Mouse (Mus musculus) layer of hippocampus, postnatal 10 days (tissue): Measurements from ENCODE around the gene Il1rl2. TPM values are rescaled to one million over a fixed set of nuclear protein-coding genes. Genes with fewer than 3 reads are reported as not detected.

ENCODE experiments used
- DNase-seq, 2 experiments: peaks; one replicate each; pipeline ENCODE4 v3.0.0; 2021; ENCODE audit warnings: low spot score in 2 of 2
- total RNA-seq, 2 experiments: library from RNA; stranded (reverse); gene quantifications; 2 replicates each; pipeline ENCODE4 v1.2.3; 2021

The Il1rl2 gene
- total RNA-seq, 2 experiments from 2014 or later: 1.4 to 1.9 TPM

GRCm38 (mm10) chr1:40378794-40379193 lies 54.4 kb downstream of the Il1rl2 start:
- peak; percentile 79 to 81 for DNase-seq

- DNase-seq: peak; percentile 74 to 80
Observed at GRCm38 (mm10) chr1:40380111-40380510, 55.7 kb downstream of the Il1rl2 start.

GRCm38 (mm10) chr1:40380990-40381389 lies 56.6 kb downstream of the Il1rl2 start:
- no peak for DNase-seq

GRCm38 (mm10) chr1:40382841-40383240 lies 58.4 kb downstream of the Il1rl2 start:
- DNase-seq: no peak

- DNase-seq: no peak
Observed at GRCm38 (mm10) chr1:40384931-40385545, 60.6 kb downstream of the Il1rl2 start.

GRCm38 (mm10) chr1:40391374-40391773 lies 67.0 kb downstream of the Il1rl2 start:
- no peak for DNase-seq

- no peak for DNase-seq
Observed at GRCm38 (mm10) chr1:40392535-40392934, 68.1 kb downstream of the Il1rl2 start.

- DNase-seq: no peak
Observed at GRCm38 (mm10) chr1:40393214-40393613, 68.8 kb downstream of the Il1rl2 start.

GRCm38 (mm10) chr1:40399639-40400038 lies 75.2 kb downstream of the Il1rl2 start:
- DNase-seq: no peak

- no peak for DNase-seq
Observed at GRCm38 (mm10) chr1:40404682-40405081, 80.3 kb downstream of the Il1rl2 start.

GRCm38 (mm10) chr1:40409882-40410281 lies 85.5 kb downstream of the Il1rl2 start:
- no peak for DNase-seq

- no peak for DNase-seq
Observed at GRCm38 (mm10) chr1:40413039-40413438, 88.6 kb downstream of the Il1rl2 start.

GRCm38 (mm10) chr1:40414276-40414675 lies 89.9 kb downstream of the Il1rl2 start:
- DNase-seq: no peak

GRCm38 (mm10) chr1:40414863-40415656 lies 90.7 kb downstream of the Il1rl2 start:
- no peak for DNase-seq

GRCm38 (mm10) chr1:40417034-40417433 lies 92.6 kb downstream of the Il1rl2 start:
- DNase-seq: no peak

Other genes with a start within 250 kb of the Il1rl2 start
- 1 to 10 TPM; 3.3 to 3.4 TPM for gene Il1r1, start 99.5 kb upstream of the Il1rl2 start, total RNA-seq
- under 1 TPM; 0.21 to 0.25 TPM for gene Il1rl1, start 105.0 kb downstream of the Il1rl2 start, total RNA-seq
- under 1 TPM; 0.11 TPM for gene Il18r1, start 140.9 kb downstream of the Il1rl2 start, total RNA-seq
- under 1 TPM; 0.16 TPM for gene Il18rap, start 190.8 kb downstream of the Il1rl2 start, total RNA-seq